Mouse (Mus musculus) adrenal gland, postnatal 10 days (tissue): ENCODE results near the gene Grap. TPM values are rescaled to one million over a fixed set of nuclear protein-coding genes. Genes with fewer than 3 reads are reported as not detected.

Experiments used
- DNase-seq: peaks from one replicate; pipeline ENCODE4 v3.0.0; 2021; ENCODE audit warnings: mixed read lengths
- total RNA-seq, 2 experiments: library from RNA; stranded (reverse); gene quantifications; 2 replicates each; pipeline ENCODE4 v1.2.3; 2021

Grap gene
- total RNA-seq, 2 experiments from 2014 or later, result 16.0 to 17.3 TPM

GRCm38 (mm10) chr11:61679091-61679866, 26.2 kb downstream of the Grap start:
- DNase-seq, result no peak

GRCm38 (mm10) chr11:61683907-61684731, 31.1 kb downstream of the Grap start, which contains the start of gene Fam83g:
Gene Fam83g, plus strand, starts transcription at chr11:61684091.
- DNase-seq, result peak; percentile 83

- DNase-seq, result no peak
Observed at GRCm38 (mm10) chr11:61685119-61685725, 32.2 kb downstream of the Grap start.

- no peak for DNase-seq
Observed at GRCm38 (mm10) chr11:61686141-61686540, 33.1 kb downstream of the Grap start.

DNA sequence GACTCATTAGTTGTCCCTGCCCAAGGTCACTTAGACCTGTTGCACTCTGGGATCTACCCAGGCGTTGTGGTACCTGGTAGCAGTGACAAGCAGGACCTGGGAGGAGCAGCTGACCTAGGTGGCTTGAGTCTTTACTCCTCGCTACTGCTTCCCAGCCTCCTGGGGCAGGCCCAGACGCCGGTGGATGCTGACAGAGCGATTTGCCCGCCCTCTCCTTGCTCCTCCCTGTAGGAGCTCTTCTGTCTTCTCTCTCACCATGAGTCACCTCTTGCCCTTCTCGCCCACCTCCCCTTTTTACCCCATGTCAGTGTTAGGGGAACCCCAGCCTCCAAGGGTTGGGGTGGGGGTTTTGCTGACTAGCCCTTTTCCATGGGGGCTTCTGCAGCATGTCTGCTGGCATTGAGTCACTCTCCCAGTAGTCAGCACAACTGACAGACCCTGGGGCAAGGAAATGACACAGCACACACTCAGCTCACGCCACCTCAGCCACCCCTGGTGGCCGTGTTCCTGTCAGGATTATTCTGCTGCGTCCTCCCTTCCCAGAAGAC, 33.9 kb downstream of the Grap start:
- no peak for DNase-seq

GRCm38 (mm10) chr11:61687595-61687994, 34.5 kb downstream of the Grap start:
- no peak for DNase-seq

DNA sequence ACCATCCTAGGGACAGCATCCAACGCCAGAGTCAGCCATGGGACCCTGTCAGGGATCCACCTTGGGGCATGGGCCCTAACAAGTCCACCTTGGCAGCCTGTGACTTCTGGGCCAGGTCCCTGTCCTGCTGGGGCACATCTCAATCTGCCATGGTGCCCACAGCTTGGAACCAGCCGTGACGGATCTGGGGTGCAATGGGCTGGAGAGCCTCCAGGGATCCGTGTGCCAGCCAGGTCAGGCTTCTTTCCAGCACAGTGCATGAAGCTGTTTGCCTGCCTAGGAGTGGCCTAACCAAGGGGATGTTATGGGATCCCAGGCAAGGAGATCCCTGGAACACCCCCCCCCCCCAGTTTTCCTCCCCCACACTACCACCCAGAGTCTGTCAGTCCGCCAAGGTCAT, 39.9 kb downstream of the Grap start:
- no peak for DNase-seq

DNA sequence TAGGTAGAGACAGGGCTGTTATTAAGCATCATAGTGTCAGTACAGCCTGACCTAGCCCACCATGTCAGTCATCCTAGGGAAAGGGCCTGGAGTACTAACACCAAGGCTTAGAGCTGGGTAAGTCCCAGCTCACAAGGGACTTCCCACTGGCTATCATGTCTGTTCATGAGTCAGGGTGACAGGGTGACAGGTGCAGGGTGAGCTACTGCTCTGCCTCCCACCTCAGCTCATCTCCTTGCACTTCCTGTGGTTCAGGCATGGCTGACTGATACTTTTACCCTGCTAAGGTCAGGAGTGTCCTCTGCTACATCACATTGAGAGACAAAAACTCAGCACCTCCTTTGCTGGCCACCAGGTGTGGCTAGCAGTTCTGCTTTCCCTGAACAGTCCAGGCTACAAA, 45.8 kb downstream of the Grap start:
- no peak for DNase-seq

DNA sequence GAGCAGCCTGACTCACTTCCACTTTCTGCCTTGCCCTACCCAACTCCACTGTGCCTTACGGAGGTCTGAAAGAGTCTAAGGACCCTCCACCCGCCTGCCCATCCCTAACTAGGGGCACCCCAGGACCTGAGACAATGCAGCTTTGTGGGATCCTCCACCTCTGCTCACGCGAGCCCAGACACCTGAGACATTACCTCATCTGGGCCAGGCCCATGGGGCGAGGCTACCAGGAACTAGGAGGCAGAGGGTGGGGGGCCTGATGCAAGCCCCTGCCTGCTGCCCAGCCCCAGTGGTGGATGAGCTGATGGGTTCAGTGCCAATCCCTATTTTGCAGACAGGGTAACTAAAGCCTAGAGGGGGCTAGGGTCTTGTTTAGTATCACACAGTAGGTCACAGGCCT, 46.4 kb downstream of the Grap start:
- no peak for DNase-seq

DNA sequence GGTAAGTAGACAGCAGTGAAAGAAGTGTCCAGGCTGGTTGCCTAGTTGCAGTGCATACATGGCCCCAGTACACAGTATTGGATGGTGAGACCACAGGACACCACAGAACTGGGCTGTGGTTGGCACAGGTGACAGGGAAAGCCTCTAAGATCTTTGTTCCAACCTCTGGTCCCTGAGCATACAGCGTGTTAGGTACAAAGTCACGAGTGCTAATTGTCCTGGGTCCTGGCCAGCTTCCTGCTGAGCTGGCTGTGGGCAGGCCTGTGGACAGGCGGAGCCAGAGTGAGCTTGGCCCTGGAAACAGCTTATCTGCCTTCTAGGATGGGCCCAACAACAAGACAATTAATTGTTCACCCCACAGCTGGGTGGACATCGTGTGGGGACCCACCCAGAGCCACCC, 46.9 kb downstream of the Grap start:
- peak; percentile 30 for DNase-seq

DNA sequence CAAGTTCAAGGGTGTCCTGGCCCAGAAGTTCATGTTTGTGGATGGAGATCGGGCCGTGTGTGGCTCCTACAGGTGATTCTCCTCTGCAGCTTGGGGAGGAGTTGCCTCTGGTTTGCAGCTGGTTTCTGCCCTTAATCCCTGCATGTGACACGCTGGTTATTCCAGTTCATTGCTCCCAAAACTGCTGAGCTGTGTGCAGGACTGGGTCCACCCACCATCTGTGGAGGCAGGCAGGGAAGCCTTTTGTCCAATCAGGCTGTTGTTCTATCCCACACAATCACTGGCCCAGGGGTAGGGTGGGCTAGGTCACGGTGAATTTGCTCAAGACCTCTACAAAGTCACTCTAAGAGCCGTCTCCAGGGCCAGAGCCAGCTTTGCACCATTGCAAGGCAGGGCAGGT, 48.6 kb downstream of the Grap start:
- DNase-seq, result no peak

DNA sequence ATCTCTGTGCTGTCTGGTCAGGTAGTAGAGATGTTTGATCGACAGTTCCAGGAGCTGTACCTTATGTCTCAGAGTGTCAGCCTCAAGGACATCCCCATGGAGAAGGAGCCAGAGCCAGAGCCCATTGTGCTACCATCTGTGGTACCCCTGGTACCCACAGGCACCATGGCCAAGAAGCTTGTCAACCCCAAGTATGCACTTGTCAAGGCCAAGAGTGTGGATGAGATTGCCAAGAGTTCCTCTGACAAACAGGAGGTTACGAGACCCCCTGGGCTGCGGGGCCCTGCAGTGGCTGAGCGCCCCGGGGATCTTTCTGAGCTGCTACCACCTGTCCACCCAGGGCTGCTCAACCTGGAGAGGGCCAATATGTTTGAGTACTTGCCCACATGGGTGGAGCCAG, 49.4 kb downstream of the Grap start:
- DNase-seq, result no peak

GRCm38 (mm10) chr11:61705581-61705980, 52.5 kb downstream of the Grap start:
- DNase-seq, result no peak

DNA sequence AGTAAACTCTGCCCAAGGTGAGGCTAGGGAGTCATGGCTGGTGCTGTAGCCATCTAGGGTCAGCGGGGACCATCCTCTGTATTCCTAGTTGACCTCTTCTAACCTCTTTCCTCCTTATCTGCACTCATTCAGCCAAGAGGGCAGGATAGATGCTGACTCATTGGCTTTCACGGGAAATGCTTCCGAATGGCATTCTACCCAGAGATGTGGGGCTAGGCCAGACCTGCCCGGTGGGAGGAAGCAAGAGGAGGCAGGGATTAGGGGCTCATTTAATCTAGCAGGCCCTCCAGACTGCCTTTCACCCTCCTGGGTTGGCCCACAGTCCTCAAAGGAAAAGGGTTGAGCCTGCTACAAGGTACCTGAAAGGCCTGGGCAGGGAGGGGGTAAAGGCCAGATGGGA, 53.2 kb downstream of the Grap start:
- no peak for DNase-seq

GRCm38 (mm10) chr11:61708928-61709327, 55.9 kb downstream of the Grap start:
- DNase-seq, result no peak

DNA sequence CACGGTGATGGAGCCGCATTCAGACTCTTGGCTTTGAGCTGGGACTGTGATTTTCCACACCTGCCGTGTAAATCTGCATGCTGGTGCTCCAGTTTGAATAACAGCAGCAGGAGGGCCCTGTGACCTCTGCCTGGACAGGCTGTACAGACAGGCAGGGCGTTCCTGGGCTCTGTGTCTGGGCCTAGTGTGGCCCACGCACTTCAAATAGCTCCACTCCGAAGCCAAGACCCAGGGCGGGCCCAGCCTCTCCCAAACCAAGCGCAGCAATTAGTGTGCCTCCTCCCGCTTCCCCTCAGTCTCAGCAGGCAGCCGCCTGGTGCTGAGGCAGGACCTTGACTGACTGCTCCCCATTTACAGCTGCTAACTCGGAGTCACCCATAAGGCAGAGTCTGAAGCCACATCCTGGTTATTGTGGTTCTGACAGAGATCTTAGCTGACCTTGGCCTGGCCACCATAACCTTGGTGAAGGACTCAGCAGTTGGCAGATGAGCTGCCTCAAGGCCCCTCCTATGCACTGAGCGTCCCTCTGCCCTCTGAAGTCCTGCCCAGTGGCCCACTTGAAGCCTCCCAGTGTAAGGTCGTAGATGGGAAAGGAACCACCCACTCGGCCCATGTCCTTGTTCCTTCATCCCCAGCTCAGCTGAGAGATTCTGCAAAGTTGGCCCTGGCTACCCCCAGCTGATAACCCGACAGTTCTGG, 60.2 kb downstream of the Grap start:
- DNase-seq, result peak; percentile 65

GRCm38 (mm10) chr11:61714346-61715117, 61.5 kb downstream of the Grap start:
- DNase-seq, result peak; percentile 81

DNA sequence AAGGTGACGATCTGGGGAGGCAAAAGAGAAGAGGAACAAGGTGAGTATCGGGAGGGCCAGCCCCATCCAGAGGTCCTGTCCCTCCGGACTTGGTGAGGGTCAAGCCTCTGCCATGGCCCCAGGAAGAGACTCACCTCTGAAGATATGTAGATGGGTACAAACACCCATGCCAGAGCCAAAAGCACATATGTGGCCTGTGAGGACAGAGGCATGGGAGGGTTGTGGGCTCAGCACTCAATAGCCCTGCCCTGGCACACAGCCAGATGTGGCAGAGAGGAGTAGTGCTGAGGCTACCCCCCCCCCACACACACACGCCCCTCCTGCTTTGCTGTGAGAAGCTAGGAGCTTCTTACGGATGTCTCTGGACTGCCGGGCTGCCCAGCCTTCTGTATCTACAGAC, 62.1 kb downstream of the Grap start:
- DNase-seq, result no peak

- no peak for DNase-seq
Observed at GRCm38 (mm10) chr11:61717990-61718389, 64.9 kb downstream of the Grap start.

GRCm38 (mm10) chr11:61719387-61719786, 66.3 kb downstream of the Grap start:
- no peak for DNase-seq

DNA sequence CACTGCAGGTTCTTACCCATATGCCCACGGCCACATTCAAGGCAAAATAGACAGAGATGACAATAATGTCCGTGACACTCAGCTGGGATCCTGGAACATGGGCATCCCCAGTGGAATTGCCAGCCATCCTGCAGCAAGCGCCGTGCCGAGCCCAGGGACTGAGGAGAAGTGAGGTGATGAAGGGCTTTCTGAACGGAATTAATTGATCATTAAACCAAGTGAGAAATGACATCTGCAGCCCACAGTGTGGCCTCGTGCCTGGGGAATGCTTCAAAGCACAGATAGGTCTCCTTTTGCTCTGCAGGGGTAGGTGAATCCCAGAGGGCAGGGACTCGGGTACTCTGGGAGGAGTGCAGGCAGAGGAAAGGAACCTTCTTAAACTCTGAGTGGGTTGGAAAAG, 66.8 kb downstream of the Grap start:
- no peak for DNase-seq
